Mouse (Mus musculus) thymus, adult 2 months (tissue): ENCODE data around the gene Ankar.

Source experiments
- CTCF ChIP-seq: fragments of 200-500 bp; IDR thresholded peaks from 2 replicates; pipeline ENCODE4 v1.5.1; 2012; ENCODE audit warnings: mild to moderate bottlenecking, control low read depth, low read length, moderate library complexity, borderline replicate concordance; ENCODE audit not compliant: control insufficient read depth, poor library complexity, insufficient read depth; ENCODE audit errors: extremely low read depth
- POLR2A ChIP-seq: fragments of 200-500 bp; IDR thresholded peaks from 2 replicates; pipeline ENCODE4 v1.6.1; 2012; ENCODE audit warnings: mild to moderate bottlenecking, low read length, control low read depth, moderate library complexity; ENCODE audit not compliant: control insufficient read depth, poor library complexity, insufficient read depth; ENCODE audit errors: extremely low read depth

DNA sequence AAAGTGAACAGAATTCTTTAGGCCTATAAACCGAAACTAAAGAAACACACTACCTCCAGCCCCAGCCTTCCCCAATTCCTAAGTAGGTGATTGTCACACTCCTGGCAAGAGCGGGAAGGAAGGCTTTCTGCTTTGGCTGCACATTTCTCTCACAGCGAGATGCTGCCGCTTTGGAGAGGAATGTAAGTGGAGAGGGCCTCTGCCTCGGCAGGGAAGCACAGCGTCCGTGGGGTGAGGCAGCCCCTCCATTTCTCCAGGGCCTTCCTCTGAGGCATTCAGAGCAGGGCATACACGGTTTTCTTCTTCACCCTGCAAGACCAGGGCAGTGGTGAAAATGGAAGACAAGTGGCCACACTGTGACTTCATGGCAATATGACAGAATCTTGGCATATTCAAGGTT is 22.3 kb upstream of the Ankar start:
- no peak for TF ChIP-seq CTCF
- TF ChIP-seq POLR2A: no peak
